Mouse (Mus musculus): ENCODE data around the gene Qtrt1. TPM values are rescaled to one million over a fixed set of nuclear protein-coding genes. Genes with fewer than 3 reads are reported as not detected.

Qtrt1 gene
- polyA plus RNA-seq, 1 experiment from 2014 or later: 51.4 TPM

DNA sequence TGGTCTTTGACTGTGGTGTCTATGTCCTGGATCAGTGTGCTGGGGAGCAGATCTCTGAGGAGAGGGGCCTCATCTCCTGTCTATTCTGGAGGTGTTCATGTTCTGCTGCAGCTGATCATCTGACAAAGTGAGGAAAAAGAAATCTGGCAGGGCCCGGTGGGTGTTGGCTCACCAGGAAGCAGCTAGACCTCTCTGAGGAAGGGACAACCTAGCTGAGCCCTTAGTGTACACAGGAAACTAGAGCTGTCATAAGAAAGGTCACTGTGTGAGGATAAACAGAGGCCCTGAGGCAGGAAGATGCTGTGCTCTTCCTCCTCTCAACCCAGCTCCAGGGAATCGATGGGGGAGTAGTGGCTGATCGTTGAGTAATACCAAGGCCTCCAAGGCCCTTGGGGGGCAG lies 38.6 kb downstream of the Qtrt1 start:
- no peak for ATAC-seq
- 92% methylated on average over 3 of the region's 3 CpGs for WGBS
- H3K27ac ChIP-seq (ENCODE audit: low read depth, low read length): no peak overlapping the region

GRCm38 (mm10) chr9:21451391-21451790 lies 39.8 kb downstream of the Qtrt1 start:
- Histone ChIP-seq H3K9ac (ENCODE audit: low read length) (no peak overlapping the region), H3K27ac (ENCODE audit: low read depth, low read length) (no peak overlapping the region), H3K9me3 (replicated peaks; ENCODE audit: control insufficient read depth, low read length) (no peaks in the 10 kb centered on the region), H3K4me3 (ENCODE audit: low read depth, low read length) (no peak overlapping the region), H3K4me1 (ENCODE audit: control insufficient read depth, insufficient read depth, low read length) (no peaks in the 10 kb centered on the region), H3K36me3 (ENCODE audit: control insufficient read depth, insufficient read depth, low read length) (no peaks in the 10 kb centered on the region), H3K4me2 (ENCODE audit: low read length) (no peak overlapping the region), H3K27me3 (replicated peaks; ENCODE audit: control insufficient read depth, insufficient read depth, low read length) (no peaks in the 10 kb centered on the region)
- no peak for ATAC-seq
- WGBS: 91% methylated on average over 8 of the region's 8 CpGs
- no peak for DNase-seq (ENCODE audit: low spot score)

More for the DNA sequence above, 38.6 kb downstream of the Qtrt1 start:
- Histone ChIP-seq H3K36me3 (ENCODE audit: control insufficient read depth, insufficient read depth, low read length) (no peaks in the 10 kb centered on the region), H3K4me3 (ENCODE audit: low read depth, low read length) (no peak overlapping the region), H3K27me3 (replicated peaks; ENCODE audit: control insufficient read depth, insufficient read depth, low read length) (no peaks in the 10 kb centered on the region), H3K4me1 (ENCODE audit: control insufficient read depth, insufficient read depth, low read length) (no peaks in the 10 kb centered on the region), H3K4me2 (ENCODE audit: low read length) (no peak overlapping the region), H3K9me3 (replicated peaks; ENCODE audit: control insufficient read depth, low read length) (no peaks in the 10 kb centered on the region), H3K9ac (ENCODE audit: low read length) (no peak overlapping the region)
- no peak for DNase-seq (ENCODE audit: low spot score)

DNA sequence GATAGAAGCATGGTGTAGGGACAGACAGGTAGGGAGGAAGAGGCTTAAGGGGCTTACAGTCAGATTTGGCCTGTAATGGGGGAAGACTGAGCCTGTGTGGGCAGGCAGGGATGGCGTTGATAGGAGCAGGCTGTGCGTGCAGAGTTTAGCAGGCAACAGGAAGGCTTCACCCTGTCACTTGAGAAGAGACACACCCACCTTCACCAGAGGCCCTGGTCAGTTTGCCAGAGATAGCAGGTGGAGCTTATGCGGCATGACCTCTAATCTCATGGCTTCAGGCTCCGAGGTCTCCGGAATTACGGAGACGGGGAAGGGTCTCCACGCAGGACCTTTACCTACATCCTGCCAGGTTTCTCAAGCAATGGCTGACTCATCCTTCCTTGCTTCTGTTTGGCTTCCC lies 40.2 kb downstream of the Qtrt1 start:
- H3K27ac ChIP-seq (ENCODE audit: low read depth, low read length): no peak overlapping the region
- H3K4me3 ChIP-seq (ENCODE audit: low read depth, low read length): no peak overlapping the region
- H3K9ac ChIP-seq (ENCODE audit: low read length): no peak overlapping the region
- H3K9me3 ChIP-seq (replicated peaks; ENCODE audit: control insufficient read depth, low read length): no peaks in the 10 kb centered on the region
- ATAC-seq (no peak), DNase-seq (ENCODE audit: low spot score) (no peak)
- no peaks in the 10 kb centered on the region for H3K27me3 ChIP-seq (replicated peaks; ENCODE audit: control insufficient read depth, insufficient read depth, low read length)
- no peaks in the 10 kb centered on the region for H3K36me3 ChIP-seq (ENCODE audit: control insufficient read depth, insufficient read depth, low read length)
- no peaks in the 10 kb centered on the region for H3K4me1 ChIP-seq (ENCODE audit: control insufficient read depth, insufficient read depth, low read length)
- no peak overlapping the region for H3K4me2 ChIP-seq (ENCODE audit: low read length)
- WGBS: 87% methylated on average over 8 of the region's 8 CpGs

DNA sequence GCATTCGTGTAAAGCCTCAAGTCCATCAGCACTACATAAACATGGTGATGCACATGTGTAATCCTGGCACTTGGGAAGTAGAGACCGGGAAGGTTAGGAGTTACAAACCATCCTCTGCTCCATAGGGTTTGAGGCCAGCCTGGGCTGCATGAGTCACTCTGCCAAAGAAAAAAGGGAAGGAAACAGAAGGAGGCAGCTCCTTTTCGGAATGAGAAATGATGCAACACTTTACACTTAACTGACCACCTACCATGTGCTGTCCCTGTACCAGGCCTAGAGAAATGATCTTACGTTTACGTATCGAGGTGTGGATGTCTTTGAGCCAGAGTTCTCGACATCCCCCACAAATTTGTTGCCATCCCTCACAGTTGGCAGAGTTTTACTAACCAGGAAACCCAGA lies 41.4 kb downstream of the Qtrt1 start:
- Histone ChIP-seq H3K4me2 (ENCODE audit: low read length) (no peak overlapping the region), H3K27me3 (replicated peaks; ENCODE audit: control insufficient read depth, insufficient read depth, low read length) (no peaks in the 10 kb centered on the region), H3K4me1 (ENCODE audit: control insufficient read depth, insufficient read depth, low read length) (no peaks in the 10 kb centered on the region), H3K36me3 (ENCODE audit: control insufficient read depth, insufficient read depth, low read length) (no peaks in the 10 kb centered on the region), H3K4me3 (ENCODE audit: low read depth, low read length) (no peak overlapping the region), H3K27ac (ENCODE audit: low read depth, low read length) (no peak overlapping the region), H3K9me3 (replicated peaks; ENCODE audit: control insufficient read depth, low read length) (no peaks in the 10 kb centered on the region), H3K9ac (ENCODE audit: low read length) (no peak overlapping the region)
- 90% methylated on average over 7 of the region's 7 CpGs for WGBS
- ATAC-seq (no peak), DNase-seq (ENCODE audit: low spot score) (no peak)

DNA sequence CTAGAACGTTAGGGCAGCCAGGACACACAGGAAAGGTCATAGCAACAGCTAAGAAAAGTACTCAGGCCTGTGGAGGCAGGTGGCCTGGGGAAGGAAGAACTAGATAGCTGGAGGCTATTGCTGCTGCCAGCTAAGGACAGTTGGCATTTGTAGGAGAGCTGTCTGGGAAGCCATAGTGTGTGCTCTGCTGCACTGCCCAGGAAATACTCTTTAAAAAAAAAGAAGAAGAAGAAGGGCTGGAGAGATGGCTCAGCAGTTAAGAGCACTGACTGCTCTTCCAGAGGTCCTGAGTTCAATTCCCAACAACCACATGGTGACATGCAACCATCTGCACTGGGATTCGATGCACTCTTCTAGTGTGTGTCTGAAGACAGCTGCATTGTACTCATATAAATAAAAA lies 41.8 kb downstream of the Qtrt1 start:
- Histone ChIP-seq H3K4me3 (ENCODE audit: low read depth, low read length) (no peak overlapping the region), H3K9me3 (replicated peaks; ENCODE audit: control insufficient read depth, low read length) (no peaks in the 10 kb centered on the region), H3K36me3 (ENCODE audit: control insufficient read depth, insufficient read depth, low read length) (no peaks in the 10 kb centered on the region; the same call in 1 of the 2 replicates), H3K4me2 (ENCODE audit: low read length) (no peak overlapping the region), H3K4me1 (ENCODE audit: control insufficient read depth, insufficient read depth, low read length) (no peaks in the 10 kb centered on the region), H3K27ac (ENCODE audit: low read depth, low read length) (no peak overlapping the region), H3K9ac (ENCODE audit: low read length) (no peak overlapping the region), H3K27me3 (replicated peaks; ENCODE audit: control insufficient read depth, insufficient read depth, low read length) (no peaks in the 10 kb centered on the region)
- DNase-seq (ENCODE audit: low spot score) (no peak), ATAC-seq (no peak)
- 92% methylated on average over 2 of the region's 2 CpGs for WGBS

DNA sequence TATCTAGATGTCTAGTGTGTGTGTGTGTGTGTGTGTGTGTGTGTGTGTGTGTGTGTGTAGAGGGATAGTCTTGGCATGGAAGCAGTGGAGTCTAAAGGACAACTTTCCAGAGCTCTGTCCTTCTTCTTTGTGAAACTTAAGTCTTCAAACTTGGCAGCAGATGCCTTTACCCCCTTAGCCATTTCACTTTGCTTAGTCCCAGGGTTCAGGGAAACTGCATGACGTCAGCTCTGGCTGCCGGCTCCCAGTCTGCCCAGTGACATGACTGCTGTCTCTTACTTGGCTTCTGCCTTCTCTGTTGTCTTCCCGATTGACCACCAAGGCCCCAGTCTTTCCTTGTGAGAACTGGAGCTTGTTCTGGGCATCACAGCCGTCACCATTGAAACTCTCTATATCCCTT lies 42.9 kb downstream of the Qtrt1 start:
- no peak for ATAC-seq
- DNase-seq (ENCODE audit: low spot score): no peak
- Histone ChIP-seq H3K4me1 (ENCODE audit: control insufficient read depth, insufficient read depth, low read length) (no peaks in the 10 kb centered on the region), H3K27ac (ENCODE audit: low read depth, low read length) (no peak overlapping the region), H3K9me3 (replicated peaks; ENCODE audit: control insufficient read depth, low read length) (no peaks in the 10 kb centered on the region), H3K4me3 (ENCODE audit: low read depth, low read length) (no peak overlapping the region), H3K36me3 (ENCODE audit: control insufficient read depth, insufficient read depth, low read length) (peaks cover 9% of the 10 kb centered on the region; the same call in 1 of the 2 replicates), H3K27me3 (replicated peaks; ENCODE audit: control insufficient read depth, insufficient read depth, low read length) (no peaks in the 10 kb centered on the region), H3K9ac (ENCODE audit: low read length) (no peak overlapping the region), H3K4me2 (ENCODE audit: low read length) (no peak overlapping the region)
- 84% methylated on average over 4 of the region's 4 CpGs for WGBS

DNA sequence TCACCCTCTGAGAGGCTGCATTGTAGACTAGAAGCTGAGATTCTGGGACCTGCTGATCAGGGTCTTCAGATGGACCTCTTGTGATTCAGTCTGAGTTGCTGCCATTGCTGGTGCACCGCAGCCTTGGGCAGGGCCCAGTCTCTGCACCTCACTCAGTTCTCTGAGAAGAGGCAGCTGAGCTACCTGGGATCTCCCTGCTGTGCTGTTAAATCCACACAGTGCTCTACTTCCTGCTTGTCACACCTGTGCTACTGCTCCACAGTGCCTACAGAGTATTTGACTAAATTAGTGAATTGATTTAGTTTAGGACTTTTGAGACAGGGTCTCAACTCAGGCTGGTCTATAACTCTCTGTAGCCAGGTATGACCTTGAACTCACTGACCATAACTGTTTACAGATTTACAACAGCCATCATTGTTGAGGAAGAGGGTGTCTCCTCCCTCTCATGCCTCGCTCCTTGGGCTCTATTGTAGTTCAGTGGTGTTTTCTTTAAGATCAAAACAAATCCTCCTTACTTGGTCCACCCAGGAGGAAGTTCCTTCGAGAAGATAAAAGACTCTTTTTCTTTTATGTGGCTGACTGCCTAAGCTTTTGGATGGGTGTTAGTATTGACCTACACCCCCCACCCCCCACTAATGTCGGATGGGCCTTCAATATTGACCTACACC lies 43.6 kb downstream of the Qtrt1 start:
- 66% methylated on average over 4 of the region's 4 CpGs for WGBS
- H3K9ac ChIP-seq (ENCODE audit: low read length): no peak overlapping the region
- H3K4me1 ChIP-seq (ENCODE audit: control insufficient read depth, insufficient read depth, low read length): no peaks in the 10 kb centered on the region
- peaks cover 11% of the 10 kb centered on the region; the same call in 1 of the 2 replicates for H3K36me3 ChIP-seq (ENCODE audit: control insufficient read depth, insufficient read depth, low read length)
- H3K4me2 ChIP-seq (ENCODE audit: low read length): no peak overlapping the region
- H3K27ac ChIP-seq (ENCODE audit: low read depth, low read length): no peak overlapping the region
- no peak overlapping the region for H3K4me3 ChIP-seq (ENCODE audit: low read depth, low read length)
- H3K9me3 ChIP-seq (replicated peaks; ENCODE audit: control insufficient read depth, low read length): no peaks in the 10 kb centered on the region
- H3K27me3 ChIP-seq (replicated peaks; ENCODE audit: control insufficient read depth, insufficient read depth, low read length): no peaks in the 10 kb centered on the region
- ATAC-seq (no peak), DNase-seq (ENCODE audit: low spot score) (no peak)

GRCm38 (mm10) chr9:21456246-21456929 lies 44.8 kb downstream of the Qtrt1 start:
- no peaks in the 10 kb centered on the region for H3K4me1 ChIP-seq (ENCODE audit: control insufficient read depth, insufficient read depth, low read length)
- ATAC-seq (no peak), DNase-seq (ENCODE audit: low spot score) (no peak)
- 91% methylated on average over 7 of the region's 7 CpGs for WGBS
- peaks cover 11% of the 10 kb centered on the region; the same call in 1 of the 2 replicates for H3K36me3 ChIP-seq (ENCODE audit: control insufficient read depth, insufficient read depth, low read length)
- no peak overlapping the region for H3K4me3 ChIP-seq (ENCODE audit: low read depth, low read length)
- no peak overlapping the region for H3K4me2 ChIP-seq (ENCODE audit: low read length)
- no peaks in the 10 kb centered on the region for H3K9me3 ChIP-seq (replicated peaks; ENCODE audit: control insufficient read depth, low read length)
- no peak overlapping the region for H3K27ac ChIP-seq (ENCODE audit: low read depth, low read length)
- no peak overlapping the region for H3K9ac ChIP-seq (ENCODE audit: low read length)
- H3K27me3 ChIP-seq (replicated peaks; ENCODE audit: control insufficient read depth, insufficient read depth, low read length): no peaks in the 10 kb centered on the region

GRCm38 (mm10) chr9:21456930-21457634 lies 45.4 kb downstream of the Qtrt1 start:
- no peaks in the 10 kb centered on the region for H3K27me3 ChIP-seq (replicated peaks; ENCODE audit: control insufficient read depth, insufficient read depth, low read length)
- H3K27ac ChIP-seq (ENCODE audit: low read depth, low read length): no peak overlapping the region
- no peak for ATAC-seq
- 85% methylated on average over 10 of the region's 10 CpGs for WGBS
- H3K36me3 ChIP-seq (ENCODE audit: control insufficient read depth, insufficient read depth, low read length): peaks cover 11% of the 10 kb centered on the region; the same call in 1 of the 2 replicates
- H3K9me3 ChIP-seq (replicated peaks; ENCODE audit: control insufficient read depth, low read length): no peaks in the 10 kb centered on the region
- H3K4me3 ChIP-seq (ENCODE audit: low read depth, low read length): no peak overlapping the region
- H3K9ac ChIP-seq (ENCODE audit: low read length): no peak overlapping the region
- no peak overlapping the region for H3K4me2 ChIP-seq (ENCODE audit: low read length)
- H3K4me1 ChIP-seq (ENCODE audit: control insufficient read depth, insufficient read depth, low read length): no peaks in the 10 kb centered on the region
- DNase-seq (ENCODE audit: low spot score): no peak

Measured in forebrain, embryonic 14.5 days (tissue).